Mouse (Mus musculus) heart, embryonic 13.5 days (tissue): ENCODE measurements around the gene Mapkapk2. TPM values are rescaled to one million over a fixed set of nuclear protein-coding genes. Genes with fewer than 3 reads are reported as not detected.

Source experiments
- ATAC-seq: fragments of 200-750 bp; cut with Nextera tagmentation; 2 replicates; pipeline ENCODE4 v1.8.0; 2017; ENCODE audit warnings: moderate TSS enrichment; ENCODE audit not compliant: insufficient number of reproducible peaks, low FRiP score, low TSS enrichment; ENCODE audit errors: extremely low read depth
- H3K27ac ChIP-seq: fragments of 300-500 bp; sonication (generic); replicated peaks from 2 replicates; pipeline ENCODE4 v1.5.1; 2015; ENCODE audit warnings: moderate library complexity, mild to moderate bottlenecking, inconsistent platforms
- H3K27me3 ChIP-seq: fragments of 300-500 bp; sonication (generic); replicated peaks from 2 replicates; pipeline ENCODE4 v1.6.1; 2015; ENCODE audit warnings: mild to moderate bottlenecking, inconsistent platforms
- H3K36me3 ChIP-seq: fragments of 300-500 bp; sonication (generic); 2 replicates; pipeline ENCODE4 v1.6.1; 2015; ENCODE audit warnings: mild to moderate bottlenecking, inconsistent platforms
- H3K4me1 ChIP-seq: fragments of 300-500 bp; sonication (generic); 2 replicates; pipeline ENCODE4 v1.6.1; 2015; ENCODE audit warnings: inconsistent platforms
- H3K4me2 ChIP-seq: fragments of 300-500 bp; sonication (generic); 2 replicates; pipeline ENCODE4 v1.6.1; 2015; ENCODE audit warnings: inconsistent platforms, mild to moderate bottlenecking, moderate library complexity
- H3K4me3 ChIP-seq: fragments of 300-500 bp; sonication (generic); 2 replicates; pipeline ENCODE4 v1.5.1; 2015; ENCODE audit warnings: moderate library complexity, mild to moderate bottlenecking, inconsistent platforms
- H3K9ac ChIP-seq: fragments of 300-500 bp; sonication (generic); 2 replicates; pipeline ENCODE4 v1.6.1; 2015; ENCODE audit warnings: inconsistent platforms, mild to moderate bottlenecking, moderate library complexity
- H3K9me3 ChIP-seq: fragments of 300-500 bp; sonication (generic); 2 replicates; pipeline ENCODE4 v1.6.1; 2016; ENCODE audit warnings: inconsistent platforms
- WGBS: fragments of 180-500 bp; shearing (Covaris S2); methylation state at CpG from one replicate; pipeline ENCODE4 v1.1.7; 2015; ENCODE audit warnings: mixed read lengths; 5-methylcytosine and 5-hydroxymethylcytosine counted together
- polyA plus RNA-seq: library from polyadenylated mRNA; unstranded; fragments of >200 nt; fragmentation: Nextera tagmentation; extraction: Ambion mirVana; gene quantifications from 2 replicates; pipeline ENCODE4 v1.2.1, GENCODE M21; 2015

The Mapkapk2 gene
- polyA plus RNA-seq, 1 experiment from 2014 or later = 62.0 TPM

- 54% methylated on average over 7 of the region's 7 CpGs for WGBS
- Histone ChIP-seq H3K36me3 (peaks cover 22% of the 10 kb centered on the region), H3K27me3 (no peaks in the 10 kb centered on the region), H3K27ac (peak overlapping the region; percentile 90), H3K9me3 (no peaks in the 10 kb centered on the region), H3K4me1 (peaks cover 78% of the 10 kb centered on the region), H3K4me3 (no peak overlapping the region), H3K9ac (peak overlapping the region; percentile 57), H3K4me2 (peak overlapping the region; percentile 42)
- no peak for ATAC-seq
Observed at GRCm38 (mm10) chr1:131061740-131062254, 35.8 kb downstream of the Mapkapk2 start.

GRCm38 (mm10) chr1:131060290-131061253 is 37.1 kb downstream of the Mapkapk2 start:
- H3K4me1 ChIP-seq = peaks cover 78% of the 10 kb centered on the region
- H3K36me3 ChIP-seq = peaks cover 29% of the 10 kb centered on the region
- H3K4me3 ChIP-seq = no peak overlapping the region
- no peaks in the 10 kb centered on the region for H3K27me3 ChIP-seq
- WGBS = 53% methylated on average over 13 of the region's 13 CpGs
- peak overlapping the region; percentile 90 for H3K27ac ChIP-seq
- ATAC-seq = no peak
- H3K9me3 ChIP-seq = no peaks in the 10 kb centered on the region
- peak overlapping the region; percentile 61 for H3K9ac ChIP-seq
- no peak overlapping the region; the same call in 1 of the 2 replicates for H3K4me2 ChIP-seq

- 69% methylated on average over 5 of the region's 5 CpGs for WGBS
- Histone ChIP-seq H3K4me1 (peaks cover 73% of the 10 kb centered on the region), H3K9me3 (no peaks in the 10 kb centered on the region), H3K9ac (peak overlapping the region; percentile 61), H3K36me3 (peaks cover 36% of the 10 kb centered on the region), H3K4me2 (no peak overlapping the region), H3K27ac (0 out of 2 replicates have a peak overlapping the region, but pooled peaks have one; percentile 33), H3K27me3 (no peaks in the 10 kb centered on the region), H3K4me3 (no peak overlapping the region)
- ATAC-seq = no peak
Observed at GRCm38 (mm10) chr1:131059841-131060240, 37.8 kb downstream of the Mapkapk2 start.

GRCm38 (mm10) chr1:131059411-131059810 is 38.2 kb downstream of the Mapkapk2 start:
- Histone ChIP-seq H3K9ac (peak overlapping the region; percentile 3), H3K36me3 (peaks cover 40% of the 10 kb centered on the region), H3K27me3 (no peaks in the 10 kb centered on the region), H3K27ac (no peak overlapping the region), H3K4me2 (no peak overlapping the region), H3K4me1 (peaks cover 69% of the 10 kb centered on the region), H3K4me3 (no peak overlapping the region), H3K9me3 (no peaks in the 10 kb centered on the region)
- WGBS = 29% methylated on average over 1 of the region's 1 CpGs
- ATAC-seq = no peak

DNA sequence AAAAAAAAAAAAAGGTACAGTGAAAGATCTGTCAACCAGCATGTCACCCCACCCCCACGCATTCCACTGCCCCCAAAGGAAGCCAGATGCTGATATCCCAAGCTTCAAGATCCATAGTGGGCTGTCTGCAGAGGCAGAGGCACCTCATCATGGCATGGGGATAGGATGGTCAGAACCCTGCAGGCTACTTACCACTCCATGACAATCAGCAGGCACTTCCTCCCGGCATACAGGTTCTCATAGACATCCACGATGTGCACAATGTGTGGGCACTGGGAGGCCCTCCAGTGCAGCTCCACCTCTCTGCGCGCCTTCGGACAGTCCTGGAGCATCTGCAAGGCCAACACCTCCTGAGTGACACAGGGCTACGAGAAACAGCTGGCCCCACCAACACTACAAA is 39.2 kb downstream of the Mapkapk2 start:
- Histone ChIP-seq H3K4me3 (no peak overlapping the region), H3K9ac (0 out of 2 replicates have a peak overlapping the region, but pooled peaks have one; percentile 3), H3K4me2 (no peak overlapping the region; the same call in 1 of the 2 replicates), H3K9me3 (no peaks in the 10 kb centered on the region), H3K4me1 (peaks cover 63% of the 10 kb centered on the region), H3K36me3 (peaks cover 49% of the 10 kb centered on the region), H3K27me3 (no peaks in the 10 kb centered on the region), H3K27ac (0 out of 2 replicates have a peak overlapping the region, but pooled peaks have one; percentile 9)
- WGBS = 36% methylated on average over 7 of the region's 7 CpGs
- ATAC-seq = no peak

DNA sequence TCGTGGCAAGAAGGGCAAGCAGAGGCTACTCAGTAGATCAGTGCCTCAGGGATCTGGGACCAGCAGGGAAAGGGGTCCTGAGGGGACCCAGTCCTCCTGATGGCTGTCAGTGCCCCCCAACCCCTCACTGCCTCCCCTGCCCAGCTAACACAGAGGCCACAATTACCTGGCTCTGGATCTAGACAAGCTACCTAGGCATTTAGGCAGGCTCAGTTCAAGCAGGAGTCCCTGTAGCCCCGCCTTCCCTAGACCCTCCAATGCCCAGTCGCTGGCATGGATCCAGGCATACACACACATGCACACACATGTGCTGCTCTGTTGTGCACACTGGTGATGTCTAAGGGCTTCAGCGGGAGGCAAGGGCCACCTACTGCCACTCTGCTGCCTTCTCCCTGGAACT is 43.4 kb downstream of the Mapkapk2 start:
- 83% methylated on average over 4 of the region's 4 CpGs for WGBS
- peaks cover 65% of the 10 kb centered on the region for H3K36me3 ChIP-seq
- no peak overlapping the region for H3K9ac ChIP-seq
- ATAC-seq = no peak
- H3K9me3 ChIP-seq = no peaks in the 10 kb centered on the region
- H3K27me3 ChIP-seq = no peaks in the 10 kb centered on the region
- no peak overlapping the region for H3K27ac ChIP-seq
- H3K4me3 ChIP-seq = no peak overlapping the region
- peaks cover 33% of the 10 kb centered on the region for H3K4me1 ChIP-seq
- no peak overlapping the region for H3K4me2 ChIP-seq

DNA sequence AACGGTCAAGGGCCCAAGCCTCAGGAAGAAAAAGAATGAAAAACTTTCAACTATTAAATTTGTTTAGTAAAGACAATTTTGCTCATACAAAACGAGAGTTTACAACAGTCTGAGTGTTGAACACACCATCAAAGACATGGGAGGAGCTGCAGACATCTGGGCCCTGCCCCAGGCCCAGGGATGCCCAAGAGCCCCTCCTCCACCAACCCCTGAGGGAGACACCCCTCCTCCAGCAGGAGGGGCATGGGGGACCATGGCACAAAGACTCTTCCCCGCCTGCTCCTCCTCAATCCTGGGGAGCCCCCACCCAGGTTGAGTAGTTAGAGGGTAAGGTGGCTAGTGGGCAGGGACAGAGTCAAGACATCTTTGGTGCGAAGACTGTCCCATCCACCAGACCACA is 44.0 kb downstream of the Mapkapk2 start:
- no peak for ATAC-seq
- Histone ChIP-seq H3K4me2 (no peak overlapping the region), H3K4me1 (peaks cover 27% of the 10 kb centered on the region), H3K36me3 (peaks cover 67% of the 10 kb centered on the region), H3K27ac (peak overlapping the region; percentile 21; the same call in 1 of the 2 replicates), H3K9me3 (no peaks in the 10 kb centered on the region), H3K9ac (no peak overlapping the region), H3K4me3 (no peak overlapping the region), H3K27me3 (no peaks in the 10 kb centered on the region)
- WGBS = 59% methylated on average over 4 of the region's 4 CpGs

DNA sequence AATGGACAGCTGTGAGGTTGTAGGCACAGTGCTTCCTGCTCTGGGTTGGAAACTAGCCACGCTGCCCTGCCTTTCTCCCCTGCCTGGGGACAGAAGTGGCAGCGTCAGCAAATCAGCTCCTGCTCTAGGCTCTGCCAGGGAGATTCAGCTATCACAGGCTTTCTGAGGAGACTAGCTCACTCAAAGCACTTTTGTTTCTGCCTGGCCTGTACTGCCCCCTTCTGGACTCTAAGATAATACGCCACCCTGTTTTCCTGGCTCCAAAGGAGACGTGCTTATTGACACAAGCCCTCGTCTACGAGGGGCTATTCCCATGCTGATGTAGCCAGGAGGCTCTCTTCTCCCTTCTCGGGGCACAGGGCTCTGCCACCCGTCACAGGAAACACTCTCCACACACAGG is 44.4 kb downstream of the Mapkapk2 start:
- peaks cover 23% of the 10 kb centered on the region for H3K4me1 ChIP-seq
- H3K4me2 ChIP-seq = no peak overlapping the region
- peaks cover 65% of the 10 kb centered on the region for H3K36me3 ChIP-seq
- no peak overlapping the region for H3K9ac ChIP-seq
- peak; percentile 31; the same call in 1 of the 2 replicates for ATAC-seq
- no peaks in the 10 kb centered on the region for H3K27me3 ChIP-seq
- H3K4me3 ChIP-seq = no peak overlapping the region
- H3K9me3 ChIP-seq = no peaks in the 10 kb centered on the region
- 5% methylated on average over 8 of the region's 8 CpGs for WGBS
- peak overlapping the region; percentile 21; the same call in 1 of the 2 replicates for H3K27ac ChIP-seq

DNA sequence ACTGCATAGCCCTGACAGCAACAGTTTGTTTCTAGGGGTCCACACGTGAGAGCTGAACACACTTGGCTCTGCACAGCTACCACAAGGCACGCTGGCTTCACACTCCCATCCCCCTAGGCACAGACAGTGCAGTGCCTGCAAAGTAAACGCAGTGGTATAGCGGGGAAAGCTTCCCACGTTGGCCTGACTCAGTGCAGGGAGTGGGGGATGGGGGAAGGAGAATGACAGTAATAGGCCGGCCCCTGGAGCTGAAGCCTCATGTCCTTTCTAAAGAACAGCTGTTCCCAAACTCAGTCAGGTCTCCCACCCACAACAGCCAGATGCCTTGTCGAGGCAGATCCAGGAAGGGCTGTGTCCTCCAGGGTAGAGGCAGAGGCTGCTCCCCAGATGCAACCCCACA is 46.6 kb downstream of the Mapkapk2 start:
- no peaks in the 10 kb centered on the region for H3K9me3 ChIP-seq
- no peaks in the 10 kb centered on the region for H3K27me3 ChIP-seq
- WGBS = 47% methylated on average over 7 of the region's 7 CpGs
- H3K4me3 ChIP-seq = no peak overlapping the region
- no peak for ATAC-seq
- H3K27ac ChIP-seq = no peak overlapping the region
- no peak overlapping the region for H3K9ac ChIP-seq
- no peak overlapping the region for H3K4me2 ChIP-seq
- peaks cover 24% of the 10 kb centered on the region for H3K4me1 ChIP-seq
- peaks cover 44% of the 10 kb centered on the region for H3K36me3 ChIP-seq

GRCm38 (mm10) chr1:131050617-131051016 is 47.0 kb downstream of the Mapkapk2 start:
- Histone ChIP-seq H3K36me3 (peaks cover 39% of the 10 kb centered on the region), H3K4me2 (no peak overlapping the region), H3K27me3 (no peaks in the 10 kb centered on the region), H3K9ac (no peak overlapping the region), H3K9me3 (no peaks in the 10 kb centered on the region), H3K27ac (no peak overlapping the region), H3K4me3 (no peak overlapping the region), H3K4me1 (peaks cover 29% of the 10 kb centered on the region)
- no peak for ATAC-seq
- WGBS = 81% methylated on average over 5 of the region's 5 CpGs

DNA sequence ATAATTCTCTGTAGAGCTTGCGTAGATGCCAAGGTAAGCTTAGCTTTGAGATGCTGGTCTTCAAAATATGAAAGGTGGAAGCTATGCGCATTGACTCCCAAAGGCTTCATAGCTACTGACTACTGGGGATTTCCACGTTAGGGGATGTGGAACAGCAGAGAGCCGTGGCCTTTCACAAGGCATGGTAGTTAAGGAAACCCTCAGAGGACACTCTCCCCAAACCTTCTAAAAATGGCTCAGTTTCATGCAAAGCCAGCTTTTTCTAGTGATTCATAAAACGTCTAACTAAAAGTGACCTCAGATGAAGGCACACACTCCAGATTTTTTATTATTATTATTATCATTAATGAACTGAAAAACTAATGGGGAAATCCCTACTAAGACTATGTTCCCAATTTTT is 47.6 kb downstream of the Mapkapk2 start:
- Histone ChIP-seq H3K9ac (no peak overlapping the region), H3K27ac (no peak overlapping the region), H3K4me1 (peaks cover 32% of the 10 kb centered on the region), H3K4me2 (no peak overlapping the region), H3K27me3 (no peaks in the 10 kb centered on the region), H3K4me3 (no peak overlapping the region), H3K9me3 (no peaks in the 10 kb centered on the region), H3K36me3 (peaks cover 33% of the 10 kb centered on the region)
- 89% methylated on average over 5 of the region's 5 CpGs for WGBS
- ATAC-seq = no peak
